23 mouse cellular contexts compared by ENCODE assay signal in genomic region chr15:103290843-103291242, GRCm38 (mm10). TPM values are rescaled to one million over a fixed set of nuclear protein-coding genes. Genes with fewer than 3 reads are reported as not detected.
DNase-seq lines count a peak whose midpoint lies in the region; ATAC-seq and TF ChIP-seq lines count a peak whose summit lies in the region.
"Had no signal": no experiment of that assay in that cellular context is flagged by ENCODE, and none has a peak within 500 bp of the region (broad histone marks: within the 10 kb centered on the region; RNA-seq: fewer than 3 reads in every experiment).

No protein-coding gene starts in this region.

- H3K4me2 ChIP-seq in intestine, embryonic 15.5 days (replicated peaks): no peak overlapping the region
- H3K4me2 ChIP-seq in intestine, postnatal 0 days (replicated peaks; ENCODE audit: low read depth): no peak overlapping the region
- no peak overlapping the region for H3K4me2 ChIP-seq in limb, embryonic 14.5 days (replicated peaks; ENCODE audit: low read depth, low read length, severe bottlenecking)
- H3K4me2 ChIP-seq in liver, embryonic 12.5 days: no peak overlapping the region
- H3K4me2 ChIP-seq: forebrain, embryonic 15.5 days; heart, embryonic 15.5 days; liver, embryonic 13.5 days; midbrain, embryonic 11.5 days; stomach, embryonic 15.5 days had no signal

- peaks cover 18% of the 10 kb centered on the region for H3K36me3 ChIP-seq in intestine, embryonic 15.5 days
- peaks cover 62% of the 10 kb centered on the region for H3K36me3 ChIP-seq in intestine, postnatal 0 days (ENCODE audit: control insufficient read depth, insufficient read depth)
- peaks cover 2% of the 10 kb centered on the region for H3K36me3 ChIP-seq in testis, adult 2 months (ENCODE audit: control insufficient read depth, insufficient read depth, low read length)
- H3K36me3 ChIP-seq in limb, embryonic 14.5 days (ENCODE audit: control insufficient read depth, insufficient read depth, low read length): peaks cover 34% of the 10 kb centered on the region
- peaks cover 91% of the 10 kb centered on the region for H3K36me3 ChIP-seq in liver, embryonic 12.5 days

- no peak overlapping the region for H3K4me3 ChIP-seq in intestine, embryonic 15.5 days (replicated peaks)
- no peak overlapping the region for H3K4me3 ChIP-seq in intestine, postnatal 0 days (ENCODE audit: low read depth, low read length)
- peak overlapping the region; percentile 16; the same call in 1 of the 2 replicates for H3K4me3 ChIP-seq in testis, adult 2 months (ENCODE audit: control insufficient read depth, low read depth, low read length)
- H3K4me3 ChIP-seq in limb, embryonic 14.5 days (replicated peaks; ENCODE audit: low read length): no peak overlapping the region
- H3K4me3 ChIP-seq in liver, embryonic 12.5 days: no peak overlapping the region
- H3K4me3 ChIP-seq: forebrain, embryonic 15.5 days; heart, embryonic 15.5 days; left cerebral cortex, adult 2 months; liver, embryonic 13.5 days; stomach, embryonic 15.5 days had no signal

- H3K27ac ChIP-seq in intestine, embryonic 15.5 days: 0 out of 2 replicates have a peak overlapping the region, but pooled peaks have one; percentile 13
- H3K27ac ChIP-seq in intestine, postnatal 0 days (ENCODE audit: low read depth, low read length): no peak overlapping the region
- no peak overlapping the region for H3K27ac ChIP-seq in testis, adult 2 months (ENCODE audit: control insufficient read depth, insufficient read depth, low read depth, low read length)
- H3K27ac ChIP-seq in limb, embryonic 14.5 days (replicated peaks; ENCODE audit: low read depth, low read length): 0 out of 2 replicates have a peak overlapping the region, but pooled peaks have one; percentile 13
- no peak overlapping the region for H3K27ac ChIP-seq in liver, embryonic 12.5 days
- H3K27ac ChIP-seq: forebrain, embryonic 15.5 days; heart, embryonic 15.5 days; left cerebral cortex, adult 2 months; liver, embryonic 13.5 days; stomach, embryonic 15.5 days had no signal

- H3K27me3 ChIP-seq in intestine, embryonic 15.5 days (replicated peaks): no peaks in the 10 kb centered on the region
- H3K27me3 ChIP-seq in intestine, postnatal 0 days (replicated peaks; ENCODE audit: control insufficient read depth, insufficient read depth, low read length): no peaks in the 10 kb centered on the region
- H3K27me3 ChIP-seq in testis, adult 2 months (ENCODE audit: control insufficient read depth, insufficient read depth, low read length): no peaks in the 10 kb centered on the region
- H3K27me3 ChIP-seq in limb, embryonic 14.5 days (ENCODE audit: control insufficient read depth, insufficient read depth, low read length): no peaks in the 10 kb centered on the region
- H3K27me3 ChIP-seq in liver, embryonic 12.5 days (replicated peaks): no peaks in the 10 kb centered on the region
- H3K27me3 ChIP-seq: forebrain, embryonic 15.5 days; heart, embryonic 15.5 days; liver, embryonic 13.5 days; stomach, embryonic 15.5 days had no signal

- TF ChIP-seq POLR2A in testis, adult 2 months (IDR thresholded peaks at IDR 0.05; ENCODE audit: control insufficient read depth, low read depth, low read length): no peak
- TF ChIP-seq POLR2A in limb, embryonic 14.5 days (IDR thresholded peaks at IDR 0.05; ENCODE audit: borderline replicate concordance, extremely low read depth, insufficient read depth, insufficient read length): no peak

- H3K9me3 ChIP-seq in intestine, embryonic 15.5 days: no peaks in the 10 kb centered on the region
- no peaks in the 10 kb centered on the region for H3K9me3 ChIP-seq in intestine, postnatal 0 days (ENCODE audit: control insufficient read depth)
- H3K9me3 ChIP-seq in limb, embryonic 14.5 days (ENCODE audit: control insufficient read depth, low read length): no peaks in the 10 kb centered on the region
- no peaks in the 10 kb centered on the region for H3K9me3 ChIP-seq in liver, embryonic 12.5 days (replicated peaks)
- H3K9me3 ChIP-seq: forebrain, embryonic 15.5 days; heart, embryonic 15.5 days; liver, embryonic 13.5 days; stomach, embryonic 15.5 days had no signal

- peaks cover 8% of the 10 kb centered on the region; the same call in 1 of the 2 replicates for H3K4me1 ChIP-seq in intestine, embryonic 15.5 days (replicated peaks)
- no peaks in the 10 kb centered on the region for H3K4me1 ChIP-seq in intestine, postnatal 0 days (replicated peaks; ENCODE audit: control insufficient read depth, insufficient read depth, low read length)
- no peaks in the 10 kb centered on the region for H3K4me1 ChIP-seq in testis, adult 2 months (ENCODE audit: control insufficient read depth, insufficient read depth, low read length)
- H3K4me1 ChIP-seq in limb, embryonic 14.5 days (ENCODE audit: control insufficient read depth, insufficient read depth, low read length): peaks cover 48% of the 10 kb centered on the region
- H3K4me1 ChIP-seq in liver, embryonic 12.5 days: peaks cover 1% of the 10 kb centered on the region

- TF ChIP-seq CTCF in intestine, postnatal 0 days (IDR thresholded peaks at IDR 0.05; ENCODE audit: low read depth): no peak
- no peak for TF ChIP-seq CTCF in testis, adult 2 months (IDR thresholded peaks at IDR 0.05; ENCODE audit: control insufficient read depth, insufficient read depth, insufficient replicate concordance, low read depth, low read length)

- no peak for DNase-seq in testis, postnatal 10 days (ENCODE audit: low spot score)
- DNase-seq in limb, embryonic 14.5 days (ENCODE audit: low spot score): no peak
- no peak for DNase-seq in right cerebral cortex, postnatal 14 days
- DNase-seq: adrenal gland, adult 2 months; cerebellum, adult 18-20 months; cerebellum, postnatal 25 days; kidney, adult 11 months; liver, embryonic 13.5 days; lung, adult 2 months; lung, postnatal 14 days; right cerebral cortex, adult 18-20 months; thymus, adult 2 months; thymus, postnatal 4 days had no signal

- WGBS in intestine, embryonic 15.5 days: 69% methylated on average over 9 of the region's 9 CpGs
- 86% methylated on average over 9 of the region's 9 CpGs for WGBS in intestine, postnatal 0 days
- 51% methylated on average over 9 of the region's 9 CpGs for WGBS in limb, embryonic 14.5 days
- 91% methylated on average over 9 of the region's 9 CpGs for WGBS in liver, embryonic 12.5 days (ENCODE audit: insufficient replicate concordance)

- no peak for ATAC-seq in intestine, embryonic 15.5 days
- no peak for ATAC-seq in intestine, postnatal 0 days
- ATAC-seq in limb, embryonic 14.5 days (ENCODE audit: low FRiP score, low read depth): no peak
- no peak for ATAC-seq in liver, embryonic 12.5 days
- ATAC-seq: forebrain, embryonic 15.5 days had no signal

- no peak overlapping the region for H3K9ac ChIP-seq in intestine, embryonic 15.5 days
- no peak overlapping the region for H3K9ac ChIP-seq in intestine, postnatal 0 days (ENCODE audit: low read depth, low read length)
- no peak overlapping the region for H3K9ac ChIP-seq in limb, embryonic 14.5 days (ENCODE audit: low read depth, low read length, severe bottlenecking)
- H3K9ac ChIP-seq in liver, embryonic 12.5 days: no peak overlapping the region
- H3K9ac ChIP-seq: forebrain, embryonic 15.5 days; heart, embryonic 15.5 days; liver, embryonic 13.5 days; stomach, embryonic 15.5 days had no signal

RNA-seq across cellular contexts. Expression of gene Copz1, which starts 18.3 kb away (rescaled TPM):
- 259 and 262 TPM in 2 replicates for polyA plus RNA-seq in intestine, embryonic 15.5 days (2015; fragmentation: Nextera tagmentation; extraction: Ambion mirVana)
- 248 and 253 TPM in 2 replicates for polyA plus RNA-seq in intestine, postnatal 0 days (2015; fragmentation: Nextera tagmentation; extraction: Ambion mirVana)
- 51.6 and 56.8 TPM in 2 replicates for polyA plus RNA-seq in testis, adult 2 months (2012; rRNA removed)
- 200 and 228 TPM in 2 replicates for polyA plus RNA-seq in limb, embryonic 14.5 days (2012; rRNA removed)
- polyA plus RNA-seq in limb, embryonic 14.5 days (2014; fragmentation: Nextera tagmentation; extraction: Ambion mirVana): 292 and 298 TPM in 2 replicates
- 246 and 250 TPM in 2 replicates for polyA plus RNA-seq in liver, embryonic 12.5 days (2016; fragmentation: Nextera tagmentation; extraction: Ambion mirVana)

RNA-seq across cellular contexts. Expression of gene Gpr84, which starts 19.6 kb away (rescaled TPM):
- 0.20 and 0.29 TPM in 2 replicates for polyA plus RNA-seq in intestine, embryonic 15.5 days (2015; fragmentation: Nextera tagmentation; extraction: Ambion mirVana)
- polyA plus RNA-seq in intestine, postnatal 0 days (2015; fragmentation: Nextera tagmentation; extraction: Ambion mirVana): not detected in 2 replicates
- polyA plus RNA-seq in testis, adult 2 months (2012; rRNA removed): 0.24 and 0.43 TPM in 2 replicates
- 0.34 and 0.53 TPM in 2 replicates for polyA plus RNA-seq in limb, embryonic 14.5 days (2012; rRNA removed)
- 0.23 and 0.51 TPM in 2 replicates for polyA plus RNA-seq in limb, embryonic 14.5 days (2014; fragmentation: Nextera tagmentation; extraction: Ambion mirVana)
- 0.75 and 0.78 TPM in 2 replicates for polyA plus RNA-seq in liver, embryonic 12.5 days (2016; fragmentation: Nextera tagmentation; extraction: Ambion mirVana)
- polyA plus RNA-seq: C2C12 had no signal

RNA-seq across cellular contexts. Expression of gene Nfe2, which starts 32.6 kb away (rescaled TPM):
- polyA plus RNA-seq in intestine, embryonic 15.5 days (2015; fragmentation: Nextera tagmentation; extraction: Ambion mirVana): 3.5 and 4.9 TPM in 2 replicates
- 0.82 and 0.90 TPM in 2 replicates for polyA plus RNA-seq in intestine, postnatal 0 days (2015; fragmentation: Nextera tagmentation; extraction: Ambion mirVana)
- polyA plus RNA-seq in testis, adult 2 months (2012; rRNA removed): 8.9 and 10.6 TPM in 2 replicates
- polyA plus RNA-seq in limb, embryonic 14.5 days (2012; rRNA removed): 1.5 and 3.4 TPM in 2 replicates
- 1.5 and 2.4 TPM in 2 replicates for polyA plus RNA-seq in limb, embryonic 14.5 days (2014; fragmentation: Nextera tagmentation; extraction: Ambion mirVana)
- polyA plus RNA-seq in liver, embryonic 12.5 days (2016; fragmentation: Nextera tagmentation; extraction: Ambion mirVana): 168 TPM in 2 replicates

RNA-seq across cellular contexts. Expression of gene Zfp385a, which starts 49.0 kb away (rescaled TPM):
- 5.6 TPM in 2 replicates for polyA plus RNA-seq in intestine, embryonic 15.5 days (2015; fragmentation: Nextera tagmentation; extraction: Ambion mirVana)
- 2.9 and 3.1 TPM in 2 replicates for polyA plus RNA-seq in intestine, postnatal 0 days (2015; fragmentation: Nextera tagmentation; extraction: Ambion mirVana)
- 84.7 and 92.7 TPM in 2 replicates for polyA plus RNA-seq in testis, adult 2 months (2012; rRNA removed)
- polyA plus RNA-seq in limb, embryonic 14.5 days (2012; rRNA removed): 23.4 and 28.8 TPM in 2 replicates
- polyA plus RNA-seq in limb, embryonic 14.5 days (2014; fragmentation: Nextera tagmentation; extraction: Ambion mirVana): 16.4 and 19.1 TPM in 2 replicates
- 7.7 and 8.2 TPM in 2 replicates for polyA plus RNA-seq in liver, embryonic 12.5 days (2016; fragmentation: Nextera tagmentation; extraction: Ambion mirVana)

RNA-seq across cellular contexts. Expression of gene Hnrnpa1, which starts 50.6 kb away (rescaled TPM):
- 652 and 741 TPM in 2 replicates for polyA plus RNA-seq in intestine, embryonic 15.5 days (2015; fragmentation: Nextera tagmentation; extraction: Ambion mirVana)
- 219 and 224 TPM in 2 replicates for polyA plus RNA-seq in intestine, postnatal 0 days (2015; fragmentation: Nextera tagmentation; extraction: Ambion mirVana)
- 43.2 and 53.3 TPM in 2 replicates for polyA plus RNA-seq in testis, adult 2 months (2012; rRNA removed)
- 830 and 1,175 TPM in 2 replicates for polyA plus RNA-seq in limb, embryonic 14.5 days (2012; rRNA removed)
- 704 and 769 TPM in 2 replicates for polyA plus RNA-seq in limb, embryonic 14.5 days (2014; fragmentation: Nextera tagmentation; extraction: Ambion mirVana)
- 584 and 591 TPM in 2 replicates for polyA plus RNA-seq in liver, embryonic 12.5 days (2016; fragmentation: Nextera tagmentation; extraction: Ambion mirVana)

Comparison
In these comparisons a context has a peak if more than half of its experiments do, and no peak if none do; other contexts are left out.
1. H3K27ac ChIP-seq: peak in intestine, embryonic 15.5 days (single experiment) and limb, embryonic 14.5 days (single experiment); none in intestine, postnatal 0 days (single experiment), testis, adult 2 months (single experiment) and liver, embryonic 12.5 days (single experiment).
2. RNA of gene Nfe2, which starts 32.6 kb away (polyA plus RNA-seq): 168 TPM in liver, embryonic 12.5 days; 8.9 to 10.6 TPM in testis, adult 2 months, 3.5 to 4.9 TPM in intestine, embryonic 15.5 days, 1.5 to 3.4 TPM in limb, embryonic 14.5 days and 0.82 to 0.90 TPM in intestine, postnatal 0 days; every median in the first group is over 10 times any median in the second.